Mouse (Mus musculus): ENCODE data around the gene Syde2. TPM values are rescaled to one million over a fixed set of nuclear protein-coding genes. Genes with fewer than 3 reads are reported as not detected.
"Not testable (repeated sequence)": the region's sequence is repeated elsewhere in the genome, so short reads cannot be mapped to it uniquely, and the experiment has no call there.

Gene Syde2
- polyA plus RNA-seq, 1 experiment from 2014 or later: 0.82 TPM

DNA sequence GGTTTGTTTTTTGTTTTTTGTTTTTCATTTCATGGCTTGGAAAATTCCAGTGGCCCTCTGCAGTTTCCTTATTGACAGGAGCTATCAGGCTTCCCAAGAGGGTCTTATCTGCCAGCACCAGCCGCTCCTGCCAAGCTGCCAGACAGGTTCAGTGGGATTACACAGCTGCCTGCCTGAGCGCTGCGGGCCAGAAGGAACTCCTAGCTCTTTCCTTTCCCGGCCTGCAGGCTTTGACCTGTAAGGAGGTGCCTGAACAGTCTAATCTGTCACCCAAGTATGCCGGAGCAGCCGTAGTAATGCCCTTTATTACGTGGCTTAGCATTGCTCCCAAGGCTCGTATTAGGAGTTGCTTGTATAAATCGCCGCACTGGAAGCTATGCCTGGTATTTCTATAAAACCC lies 23.2 kb upstream of the Syde2 start:
- Histone ChIP-seq H3K4me2 (ENCODE audit: low read length) (0 out of 2 replicates have a peak overlapping the region, but pooled peaks have one; percentile 2), H3K9ac (replicated peaks; ENCODE audit: low read depth, low read length) (no peak overlapping the region), H3K9me3 (ENCODE audit: control insufficient read depth, low read length) (no peaks in the 10 kb centered on the region), H3K4me1 (replicated peaks; ENCODE audit: control insufficient read depth, insufficient read depth, low read length) (peaks cover 8% of the 10 kb centered on the region), H3K27me3 (replicated peaks; ENCODE audit: control insufficient read depth, insufficient read depth, low read length) (peaks cover 18% of the 10 kb centered on the region), H3K36me3 (ENCODE audit: control insufficient read depth, insufficient read depth) (no peaks in the 10 kb centered on the region), H3K27ac (ENCODE audit: low read length) (no peak overlapping the region), H3K4me3 (replicated peaks; ENCODE audit: low read length) (no peak overlapping the region)
- 0 out of 2 replicates have a peak, but pooled peaks have one; percentile 57 for ATAC-seq
- WGBS: 10% methylated on average over 10 of the region's 10 CpGs

DNA sequence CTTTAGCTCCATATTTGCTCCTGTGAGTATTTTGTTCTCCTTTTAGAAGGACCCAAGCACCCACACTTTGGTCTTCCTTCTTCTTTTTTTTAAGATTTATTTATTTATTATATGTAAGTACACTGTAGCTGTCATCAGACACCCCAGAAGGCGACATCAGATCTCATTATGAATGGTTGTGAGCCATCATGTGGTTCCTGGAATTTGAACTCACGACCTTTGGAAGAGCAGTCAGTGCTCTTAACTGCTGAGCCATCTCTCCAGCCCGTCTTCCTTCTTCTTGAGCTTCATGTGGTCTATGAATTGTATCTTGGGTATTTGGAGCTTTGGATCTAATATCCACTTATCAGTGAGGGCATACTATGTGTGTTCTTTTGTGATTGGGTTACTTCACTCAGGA lies 22.1 kb upstream of the Syde2 start:
- 91% methylated on average over 3 of the region's 3 CpGs for WGBS
- not testable (repeated sequence) for H3K9ac ChIP-seq (replicated peaks; ENCODE audit: low read depth, low read length); H3K4me2 ChIP-seq (ENCODE audit: low read length); ATAC-seq; H3K9me3 ChIP-seq (ENCODE audit: control insufficient read depth, low read length); H3K4me3 ChIP-seq (replicated peaks; ENCODE audit: low read length); H3K4me1 ChIP-seq (replicated peaks; ENCODE audit: control insufficient read depth, insufficient read depth, low read length); H3K36me3 ChIP-seq (ENCODE audit: control insufficient read depth, insufficient read depth); H3K27ac ChIP-seq (ENCODE audit: low read length)
- peaks cover 18% of the 10 kb centered on the region for H3K27me3 ChIP-seq (replicated peaks; ENCODE audit: control insufficient read depth, insufficient read depth, low read length)

DNA sequence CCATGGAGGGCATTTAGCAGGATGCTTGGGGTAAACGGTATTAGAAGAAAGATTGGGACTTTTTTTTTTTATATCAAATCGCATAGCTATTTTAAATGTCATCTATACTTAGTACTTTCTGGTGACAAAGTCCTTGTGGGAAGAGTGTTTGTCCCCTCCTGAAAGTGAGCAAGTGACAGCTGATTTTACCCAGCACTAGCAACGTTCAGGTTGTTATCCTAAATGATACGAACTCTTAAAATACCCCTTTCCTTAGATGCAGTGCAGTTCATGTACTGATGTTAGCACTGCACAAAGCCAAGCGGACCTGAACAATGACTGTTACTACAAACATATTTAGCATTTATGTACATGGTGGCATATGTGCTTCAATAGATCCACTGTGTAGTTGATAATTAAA lies 20.9 kb upstream of the Syde2 start:
- 84% methylated on average over 5 of the region's 5 CpGs for WGBS
- Histone ChIP-seq H3K36me3 (ENCODE audit: control insufficient read depth, insufficient read depth) (no peaks in the 10 kb centered on the region), H3K4me1 (replicated peaks; ENCODE audit: control insufficient read depth, insufficient read depth, low read length) (peaks cover 8% of the 10 kb centered on the region), H3K9ac (replicated peaks; ENCODE audit: low read depth, low read length) (no peak overlapping the region), H3K27me3 (replicated peaks; ENCODE audit: control insufficient read depth, insufficient read depth, low read length) (peaks cover 15% of the 10 kb centered on the region), H3K4me2 (ENCODE audit: low read length) (no peak overlapping the region), H3K4me3 (replicated peaks; ENCODE audit: low read length) (no peak overlapping the region), H3K9me3 (ENCODE audit: control insufficient read depth, low read length) (no peaks in the 10 kb centered on the region), H3K27ac (ENCODE audit: low read length) (no peak overlapping the region)
- ATAC-seq: no peak

DNA sequence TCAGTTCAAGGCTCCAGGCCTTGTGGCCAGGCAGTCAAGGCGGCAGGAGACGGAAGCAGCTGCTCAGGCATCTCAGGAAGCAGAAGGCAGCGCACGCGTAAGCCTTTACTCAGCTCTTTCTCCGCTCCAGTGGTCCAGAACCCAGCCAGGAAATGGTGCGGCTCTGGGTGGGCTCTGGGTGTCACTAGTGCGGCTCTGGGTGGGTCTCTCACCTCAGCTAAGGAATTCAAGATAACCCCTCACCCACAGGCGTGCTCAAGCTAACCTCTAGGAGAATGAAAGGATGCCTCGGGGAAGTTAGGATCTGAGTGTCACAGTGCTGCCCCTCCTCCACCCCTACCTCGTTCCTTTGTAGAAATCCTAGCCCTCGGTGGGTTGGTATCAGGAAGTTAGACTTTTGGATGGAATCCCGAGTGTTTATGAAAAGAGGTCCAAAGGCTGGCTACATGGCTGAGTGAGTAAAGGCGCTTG lies 18.6 kb upstream of the Syde2 start:
- Histone ChIP-seq H3K27me3 (replicated peaks; ENCODE audit: control insufficient read depth, insufficient read depth, low read length) (0 out of 2 replicates have a peak, but pooled peaks cover 4% of the 10 kb centered on the region), H3K9ac (replicated peaks; ENCODE audit: low read depth, low read length) (no peak overlapping the region), H3K4me2 (ENCODE audit: low read length) (no peak overlapping the region), H3K9me3 (ENCODE audit: control insufficient read depth, low read length) (peaks cover 2% of the 10 kb centered on the region), H3K4me1 (replicated peaks; ENCODE audit: control insufficient read depth, insufficient read depth, low read length) (peaks cover 5% of the 10 kb centered on the region), H3K4me3 (replicated peaks; ENCODE audit: low read length) (no peak overlapping the region), H3K36me3 (ENCODE audit: control insufficient read depth, insufficient read depth) (no peaks in the 10 kb centered on the region), H3K27ac (ENCODE audit: low read length) (no peak overlapping the region)
- WGBS: 58% methylated on average over 14 of the region's 14 CpGs
- ATAC-seq: no peak

DNA sequence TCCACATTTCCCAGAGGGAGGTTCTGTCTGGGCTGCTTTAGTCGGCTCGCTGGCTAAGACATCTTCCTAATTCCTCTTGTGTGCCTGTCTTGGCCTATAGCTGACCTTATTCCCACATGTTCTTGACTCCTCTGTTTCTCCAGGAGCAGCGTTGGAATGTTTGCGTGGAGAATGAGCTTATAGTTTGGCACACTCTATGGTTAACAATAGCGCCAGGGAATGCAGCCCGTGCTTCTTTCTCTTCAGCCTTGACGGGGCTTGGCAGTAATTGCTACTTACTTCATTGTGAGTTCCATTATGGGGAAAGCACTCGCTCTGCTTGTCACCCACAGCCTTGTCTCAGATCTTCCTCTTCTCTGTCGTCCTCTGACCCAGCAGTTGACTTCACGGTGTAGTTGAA lies 16.2 kb upstream of the Syde2 start:
- H3K9ac ChIP-seq (replicated peaks; ENCODE audit: low read depth, low read length): no peak overlapping the region
- H3K4me3 ChIP-seq (replicated peaks; ENCODE audit: low read length): no peak overlapping the region
- no peak overlapping the region for H3K27ac ChIP-seq (ENCODE audit: low read length)
- no peaks in the 10 kb centered on the region for H3K4me1 ChIP-seq (replicated peaks; ENCODE audit: control insufficient read depth, insufficient read depth, low read length)
- 31% methylated on average over 10 of the region's 10 CpGs for WGBS
- H3K9me3 ChIP-seq (ENCODE audit: control insufficient read depth, low read length): peaks cover 8% of the 10 kb centered on the region
- peak; percentile 71 for ATAC-seq
- H3K36me3 ChIP-seq (ENCODE audit: control insufficient read depth, insufficient read depth): no peaks in the 10 kb centered on the region; the same call in 1 of the 2 replicates
- H3K4me2 ChIP-seq (ENCODE audit: low read length): no peak overlapping the region
- H3K27me3 ChIP-seq (replicated peaks; ENCODE audit: control insufficient read depth, insufficient read depth, low read length): no peaks in the 10 kb centered on the region

DNA sequence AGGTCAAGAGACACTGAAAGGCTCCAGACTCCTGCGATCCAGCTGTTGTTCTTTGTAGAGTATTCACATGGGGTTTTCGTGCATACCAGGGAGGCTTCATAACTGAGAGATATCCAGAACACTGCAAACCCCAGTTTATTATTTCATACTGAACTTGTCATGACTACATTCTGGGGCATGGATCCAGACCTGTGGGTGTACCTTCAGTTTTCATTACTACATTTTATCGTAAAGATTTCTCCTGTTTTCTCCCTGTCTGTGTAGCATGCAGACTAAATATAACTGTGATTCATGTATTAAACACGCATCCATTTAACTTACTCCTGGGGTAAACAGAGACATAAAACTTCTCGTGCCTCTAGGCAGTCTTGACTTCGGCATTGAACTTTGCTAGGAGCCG lies 12.7 kb upstream of the Syde2 start:
- Histone ChIP-seq H3K9me3 (ENCODE audit: control insufficient read depth, low read length) (peaks cover 8% of the 10 kb centered on the region), H3K4me3 (replicated peaks; ENCODE audit: low read length) (no peak overlapping the region), H3K4me2 (ENCODE audit: low read length) (no peak overlapping the region), H3K27ac (ENCODE audit: low read length) (no peak overlapping the region), H3K27me3 (replicated peaks; ENCODE audit: control insufficient read depth, insufficient read depth, low read length) (no peaks in the 10 kb centered on the region), H3K9ac (replicated peaks; ENCODE audit: low read depth, low read length) (no peak overlapping the region), H3K4me1 (replicated peaks; ENCODE audit: control insufficient read depth, insufficient read depth, low read length) (no peaks in the 10 kb centered on the region), H3K36me3 (ENCODE audit: control insufficient read depth, insufficient read depth) (no peaks in the 10 kb centered on the region; the same call in 1 of the 2 replicates)
- WGBS: 97% methylated on average over 7 of the region's 7 CpGs
- ATAC-seq: no peak

DNA sequence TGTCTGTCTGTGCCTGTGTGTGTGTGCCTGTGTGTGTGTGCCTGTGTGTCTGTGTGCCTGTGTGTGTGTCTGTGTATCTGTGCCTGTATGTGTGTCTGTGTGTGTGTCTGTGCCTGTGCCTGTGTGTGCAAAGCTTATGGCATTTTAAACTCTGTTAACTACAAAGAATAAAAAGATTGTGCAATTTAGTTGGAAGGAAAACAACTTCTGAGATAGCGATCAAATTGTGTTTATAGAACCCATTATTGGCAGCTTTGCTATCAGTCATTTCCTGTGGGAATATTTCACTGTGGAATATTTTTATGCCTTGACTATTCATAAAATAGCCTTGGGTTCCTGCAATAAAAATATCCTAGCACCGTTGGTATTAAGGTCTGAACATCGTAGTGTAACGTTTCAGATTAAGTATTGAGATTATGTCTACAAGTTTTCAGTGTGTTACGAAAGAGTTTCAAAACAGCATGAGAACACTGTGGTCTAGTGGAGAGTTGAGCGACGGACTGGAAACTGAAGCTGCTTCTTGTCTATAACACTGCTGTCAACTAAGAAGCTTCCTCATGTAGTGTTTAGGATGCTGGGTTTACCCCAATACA lies 2.2 kb upstream of the Syde2 start:
- H3K9ac ChIP-seq (replicated peaks; ENCODE audit: low read depth, low read length): no peak overlapping the region

DNA sequence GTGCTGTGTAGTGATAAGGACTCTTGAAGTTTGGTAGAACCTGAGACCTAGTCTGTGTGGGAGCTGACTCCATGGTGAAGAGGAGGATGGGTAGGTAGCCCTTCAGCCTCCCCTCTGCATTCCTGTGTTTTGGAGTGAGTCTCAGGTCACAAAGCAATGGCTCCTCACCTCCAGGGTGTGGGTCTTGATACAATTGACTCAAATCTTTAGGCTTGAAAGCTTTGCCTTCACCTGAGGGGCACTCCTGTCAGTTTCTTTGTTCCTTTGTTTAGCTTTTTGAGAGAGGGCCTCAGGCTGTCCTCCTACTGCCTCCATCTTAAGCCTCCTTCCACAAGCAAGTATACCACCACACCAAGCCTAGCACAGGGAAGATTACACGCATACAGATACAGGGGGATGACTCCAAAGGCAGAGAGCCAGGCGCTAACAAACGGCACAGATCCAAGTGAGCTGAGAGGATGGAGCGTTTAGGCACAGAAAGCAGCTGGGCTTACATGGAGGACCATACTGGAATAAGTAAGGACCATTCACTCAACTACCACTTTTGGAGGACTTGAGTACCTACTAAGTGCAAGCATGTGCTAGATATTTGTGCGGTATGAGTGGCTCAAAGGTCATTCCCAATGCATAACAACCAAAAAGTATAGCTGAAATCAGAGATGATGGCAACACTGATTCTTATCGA lies 1.2 kb upstream of the Syde2 start:
- peaks cover 4% of the 10 kb centered on the region; the same call in 1 of the 2 replicates for H3K27me3 ChIP-seq (replicated peaks; ENCODE audit: control insufficient read depth, insufficient read depth, low read length)
- H3K36me3 ChIP-seq (ENCODE audit: control insufficient read depth, insufficient read depth): no peaks in the 10 kb centered on the region
- H3K9me3 ChIP-seq (ENCODE audit: control insufficient read depth, low read length): no peaks in the 10 kb centered on the region
- peaks cover 19% of the 10 kb centered on the region for H3K4me1 ChIP-seq (replicated peaks; ENCODE audit: control insufficient read depth, insufficient read depth, low read length)
- no peak overlapping the region for H3K4me2 ChIP-seq (ENCODE audit: low read length)
- H3K4me3 ChIP-seq (replicated peaks; ENCODE audit: low read length): no peak overlapping the region
- no peak overlapping the region for H3K9ac ChIP-seq (replicated peaks; ENCODE audit: low read depth, low read length)
- ATAC-seq: no peak
- 44% methylated on average over 6 of the region's 6 CpGs for WGBS
- no peak overlapping the region for H3K27ac ChIP-seq (ENCODE audit: low read length)

More for the DNA sequence above, 2.2 kb upstream of the Syde2 start:
- Histone ChIP-seq H3K4me3 (replicated peaks; ENCODE audit: low read length) (no peak overlapping the region), H3K36me3 (ENCODE audit: control insufficient read depth, insufficient read depth) (no peaks in the 10 kb centered on the region), H3K27ac (ENCODE audit: low read length) (no peak overlapping the region), H3K27me3 (replicated peaks; ENCODE audit: control insufficient read depth, insufficient read depth, low read length) (peaks cover 4% of the 10 kb centered on the region; the same call in 1 of the 2 replicates), H3K4me2 (ENCODE audit: low read length) (no peak overlapping the region), H3K9me3 (ENCODE audit: control insufficient read depth, low read length) (no peaks in the 10 kb centered on the region), H3K4me1 (replicated peaks; ENCODE audit: control insufficient read depth, insufficient read depth, low read length) (peaks cover 17% of the 10 kb centered on the region)
- WGBS: 94% methylated on average over 7 of the region's 7 CpGs
- no peak for ATAC-seq

DNA sequence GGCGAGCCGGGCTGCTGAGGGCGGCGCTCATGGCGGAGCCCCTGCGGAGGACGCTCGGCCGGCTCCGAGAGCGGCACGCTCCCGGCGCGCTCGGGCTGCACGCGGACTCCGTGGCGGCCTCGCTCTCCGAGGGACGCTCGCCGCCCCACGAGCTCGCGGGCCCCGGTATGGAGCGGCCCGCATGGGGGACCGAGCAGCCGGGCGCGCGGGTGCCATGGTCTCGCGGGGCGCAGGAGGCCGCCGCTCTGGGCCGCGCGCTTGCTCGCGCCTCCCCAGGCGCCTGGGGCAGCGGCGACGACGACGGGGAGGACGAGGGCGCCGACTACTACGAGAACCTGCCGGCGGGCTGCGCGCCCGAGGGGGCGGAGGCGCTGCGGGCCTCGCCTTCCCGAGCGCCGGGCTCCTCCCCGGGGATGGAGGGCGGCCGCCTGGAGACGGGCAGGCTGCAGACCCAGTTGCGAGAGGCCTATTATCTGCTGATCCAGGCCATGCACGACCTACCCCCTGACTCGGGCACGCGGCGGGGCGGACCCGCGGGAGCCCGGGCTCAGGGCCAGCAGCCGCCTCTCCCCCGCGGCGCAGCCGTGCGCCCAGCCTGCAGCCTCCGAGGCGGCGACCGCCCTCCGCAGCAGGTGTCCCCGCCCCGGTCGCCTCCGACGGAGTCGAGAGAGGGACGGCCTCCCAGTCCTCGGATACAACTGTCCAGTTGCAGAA lies 457 bp downstream of the Syde2 start:
- peaks cover 19% of the 10 kb centered on the region for H3K4me1 ChIP-seq (replicated peaks; ENCODE audit: control insufficient read depth, insufficient read depth, low read length)
- H3K4me3 ChIP-seq (replicated peaks; ENCODE audit: low read length): peak overlapping the region; percentile 74
- WGBS: 0% methylated on average over 97 of the region's 101 CpGs
- H3K9ac ChIP-seq (replicated peaks; ENCODE audit: low read depth, low read length): peak overlapping the region; percentile 71
- no peaks in the 10 kb centered on the region for H3K36me3 ChIP-seq (ENCODE audit: control insufficient read depth, insufficient read depth)
- H3K4me2 ChIP-seq (ENCODE audit: low read length): peak overlapping the region; percentile 63
- H3K27me3 ChIP-seq (replicated peaks; ENCODE audit: control insufficient read depth, insufficient read depth, low read length): peaks cover 4% of the 10 kb centered on the region; the same call in 1 of the 2 replicates
- H3K27ac ChIP-seq (ENCODE audit: low read length): peak overlapping the region; percentile 22; the same call in 1 of the 2 replicates
- ATAC-seq: peak; percentile 82
- H3K9me3 ChIP-seq (ENCODE audit: control insufficient read depth, low read length): no peaks in the 10 kb centered on the region
